Mouse (Mus musculus): ENCODE results near the gene Sh3bp4. TPM values are rescaled to one million over a fixed set of nuclear protein-coding genes. Genes with fewer than 3 reads are reported as not detected.
A peak's percentile ranks its signal among the peaks of the same experiment; 100 is the strongest.

Sh3bp4 gene
- 22.6 and 25.5 TPM in 2 replicates for polyA plus RNA-seq (2014; fragmentation: Nextera tagmentation; extraction: Ambion mirVana)

- Histone ChIP-seq H3K36me3 (ENCODE audit: control insufficient read depth, insufficient read depth, low read length) (no peaks in the 10 kb centered on the region), H3K4me1 (replicated peaks; ENCODE audit: control insufficient read depth, insufficient read depth, low read length) (peaks cover 27% of the 10 kb centered on the region), H3K27ac (ENCODE audit: low read depth) (peak within 1 kb of the TSS; percentile 90), H3K27me3 (replicated peaks; ENCODE audit: control insufficient read depth, insufficient read depth, low read length) (no peaks in the 10 kb centered on the region), H3K9ac (ENCODE audit: low read length) (peak within 1 kb of the TSS; percentile 83), H3K9me3 (ENCODE audit: control insufficient read depth, low read length) (no peaks in the 10 kb centered on the region), H3K4me2 (ENCODE audit: low read length) (peak within 1 kb of the TSS; percentile 72), H3K4me3 (ENCODE audit: low read depth, low read length) (peak within 1 kb of the TSS; percentile 57)
- ATAC-seq (replicated peaks; ENCODE audit: low FRiP score, low TSS enrichment, low read depth) (peak; percentile 93), DNase-seq (ENCODE audit: low spot score) (peak; percentile 100)
- 1% methylated on average over 58 of the region's 63 CpGs for WGBS
These were observed at the start of gene Sh3bp4 for GRCm38 (mm10) chr1:89070103-89070700. Gene Sh3bp4 (plus strand): TSS chr1:89070415.

GRCm38 (mm10) chr1:89022997-89023396, 47.2 kb upstream of the Sh3bp4 start:
- no peak for DNase-seq (ENCODE audit: low spot score)
- no peaks in the 10 kb centered on the region for H3K27me3 ChIP-seq (replicated peaks; ENCODE audit: control insufficient read depth, insufficient read depth, low read length)
- H3K27ac ChIP-seq (ENCODE audit: low read depth) = no peak overlapping the region
- H3K4me1 ChIP-seq (replicated peaks; ENCODE audit: control insufficient read depth, insufficient read depth, low read length) = peaks cover 29% of the 10 kb centered on the region
- no peak overlapping the region for H3K4me3 ChIP-seq (ENCODE audit: low read depth, low read length)
- no peak for ATAC-seq (replicated peaks; ENCODE audit: low FRiP score, low TSS enrichment, low read depth)
- no peak overlapping the region for H3K9ac ChIP-seq (ENCODE audit: low read length)
- no peaks in the 10 kb centered on the region for H3K9me3 ChIP-seq (ENCODE audit: control insufficient read depth, low read length)
- no peak overlapping the region for H3K4me2 ChIP-seq (ENCODE audit: low read length)
- H3K36me3 ChIP-seq (ENCODE audit: control insufficient read depth, insufficient read depth, low read length) = no peaks in the 10 kb centered on the region
- 80% methylated on average over 7 of the region's 7 CpGs for WGBS

GRCm38 (mm10) chr1:89024696-89025612, 45.3 kb upstream of the Sh3bp4 start:
- 28% methylated on average over 9 of the region's 9 CpGs for WGBS

GRCm38 (mm10) chr1:89026040-89026439, 44.2 kb upstream of the Sh3bp4 start:
- Histone ChIP-seq H3K27ac (ENCODE audit: low read depth) (peak overlapping the region; percentile 73), H3K27me3 (replicated peaks; ENCODE audit: control insufficient read depth, insufficient read depth, low read length) (no peaks in the 10 kb centered on the region), H3K4me3 (ENCODE audit: low read depth, low read length) (no peak overlapping the region), H3K4me1 (replicated peaks; ENCODE audit: control insufficient read depth, insufficient read depth, low read length) (peaks cover 35% of the 10 kb centered on the region), H3K9me3 (ENCODE audit: control insufficient read depth, low read length) (no peaks in the 10 kb centered on the region), H3K36me3 (ENCODE audit: control insufficient read depth, insufficient read depth, low read length) (no peaks in the 10 kb centered on the region), H3K4me2 (ENCODE audit: low read length) (no peak overlapping the region), H3K9ac (ENCODE audit: low read length) (no peak overlapping the region)
- DNase-seq (ENCODE audit: low spot score) (no peak), ATAC-seq (replicated peaks; ENCODE audit: low FRiP score, low TSS enrichment, low read depth) (peak; percentile 72)
- WGBS = 39% methylated on average over 1 of the region's 1 CpGs

More at GRCm38 (mm10) chr1:89024696-89025612, 45.3 kb upstream of the Sh3bp4 start:
- Histone ChIP-seq H3K9me3 (ENCODE audit: control insufficient read depth, low read length) (no peaks in the 10 kb centered on the region), H3K9ac (ENCODE audit: low read length) (no peak overlapping the region), H3K4me2 (ENCODE audit: low read length) (no peak overlapping the region), H3K27ac (ENCODE audit: low read depth) (peak overlapping the region; percentile 73), H3K27me3 (replicated peaks; ENCODE audit: control insufficient read depth, insufficient read depth, low read length) (no peaks in the 10 kb centered on the region), H3K4me3 (ENCODE audit: low read depth, low read length) (no peak overlapping the region), H3K4me1 (replicated peaks; ENCODE audit: control insufficient read depth, insufficient read depth, low read length) (peaks cover 35% of the 10 kb centered on the region), H3K36me3 (ENCODE audit: control insufficient read depth, insufficient read depth, low read length) (no peaks in the 10 kb centered on the region)
- ATAC-seq (replicated peaks; ENCODE audit: low FRiP score, low TSS enrichment, low read depth) (peak; percentile 70), DNase-seq (ENCODE audit: low spot score) (no peak)

- no peak overlapping the region for H3K9ac ChIP-seq (ENCODE audit: low read length)
- DNase-seq (ENCODE audit: low spot score) (no peak), ATAC-seq (replicated peaks; ENCODE audit: low FRiP score, low TSS enrichment, low read depth) (no peak)
- H3K4me1 ChIP-seq (replicated peaks; ENCODE audit: control insufficient read depth, insufficient read depth, low read length) = peaks cover 30% of the 10 kb centered on the region
- no peaks in the 10 kb centered on the region for H3K36me3 ChIP-seq (ENCODE audit: control insufficient read depth, insufficient read depth, low read length)
- H3K4me2 ChIP-seq (ENCODE audit: low read length) = no peak overlapping the region
- no peaks in the 10 kb centered on the region for H3K27me3 ChIP-seq (replicated peaks; ENCODE audit: control insufficient read depth, insufficient read depth, low read length)
- H3K27ac ChIP-seq (ENCODE audit: low read depth) = no peak overlapping the region
- 68% methylated on average over 11 of the region's 11 CpGs for WGBS
- no peaks in the 10 kb centered on the region for H3K9me3 ChIP-seq (ENCODE audit: control insufficient read depth, low read length)
- no peak overlapping the region for H3K4me3 ChIP-seq (ENCODE audit: low read depth, low read length)
These were observed 40.9 kb upstream of the Sh3bp4 start for GRCm38 (mm10) chr1:89029136-89029927.

- no peak for ATAC-seq (replicated peaks; ENCODE audit: low FRiP score, low TSS enrichment, low read depth)
- Histone ChIP-seq H3K4me1 (replicated peaks; ENCODE audit: control insufficient read depth, insufficient read depth, low read length) (peaks cover 13% of the 10 kb centered on the region; the same call in 1 of the 2 replicates), H3K27ac (ENCODE audit: low read depth) (no peak overlapping the region), H3K4me3 (ENCODE audit: low read depth, low read length) (no peak overlapping the region), H3K9ac (ENCODE audit: low read length) (no peak overlapping the region), H3K4me2 (ENCODE audit: low read length) (no peak overlapping the region), H3K9me3 (ENCODE audit: control insufficient read depth, low read length) (no peaks in the 10 kb centered on the region), H3K36me3 (ENCODE audit: control insufficient read depth, insufficient read depth, low read length) (no peaks in the 10 kb centered on the region), H3K27me3 (replicated peaks; ENCODE audit: control insufficient read depth, insufficient read depth, low read length) (no peaks in the 10 kb centered on the region)
- no peak for DNase-seq (ENCODE audit: low spot score)
- WGBS = 51% methylated on average over 8 of the region's 8 CpGs
These were observed 36.6 kb upstream of the Sh3bp4 start for GRCm38 (mm10) chr1:89033661-89034060.

GRCm38 (mm10) chr1:89034061-89034460, 36.2 kb upstream of the Sh3bp4 start:
- whole genome bisulfite sequencing = 88% methylated on average over 4 of the region's 4 CpGs
- no peak for DNase-seq (ENCODE audit: low spot score)
- no peak overlapping the region for H3K27ac ChIP-seq (ENCODE audit: low read depth)

GRCm38 (mm10) chr1:89035115-89035514, 35.1 kb upstream of the Sh3bp4 start:
- 81% methylated on average over 5 of the region's 5 CpGs for WGBS

More at GRCm38 (mm10) chr1:89034061-89034460, 36.2 kb upstream of the Sh3bp4 start:
- Histone ChIP-seq H3K27me3 (replicated peaks; ENCODE audit: control insufficient read depth, insufficient read depth, low read length) (no peaks in the 10 kb centered on the region), H3K9me3 (ENCODE audit: control insufficient read depth, low read length) (no peaks in the 10 kb centered on the region), H3K9ac (ENCODE audit: low read length) (no peak overlapping the region), H3K36me3 (ENCODE audit: control insufficient read depth, insufficient read depth, low read length) (no peaks in the 10 kb centered on the region), H3K4me2 (ENCODE audit: low read length) (no peak overlapping the region), H3K4me3 (ENCODE audit: low read depth, low read length) (no peak overlapping the region), H3K4me1 (replicated peaks; ENCODE audit: control insufficient read depth, insufficient read depth, low read length) (peaks cover 12% of the 10 kb centered on the region; the same call in 1 of the 2 replicates)
- ATAC-seq (replicated peaks; ENCODE audit: low FRiP score, low TSS enrichment, low read depth) = no peak

More at GRCm38 (mm10) chr1:89035115-89035514, 35.1 kb upstream of the Sh3bp4 start:
- Histone ChIP-seq H3K27ac (ENCODE audit: low read depth) (no peak overlapping the region), H3K4me2 (ENCODE audit: low read length) (no peak overlapping the region), H3K9me3 (ENCODE audit: control insufficient read depth, low read length) (no peaks in the 10 kb centered on the region), H3K36me3 (ENCODE audit: control insufficient read depth, insufficient read depth, low read length) (no peaks in the 10 kb centered on the region), H3K9ac (ENCODE audit: low read length) (no peak overlapping the region), H3K4me1 (replicated peaks; ENCODE audit: control insufficient read depth, insufficient read depth, low read length) (peaks cover 7% of the 10 kb centered on the region; the same call in 1 of the 2 replicates), H3K4me3 (ENCODE audit: low read depth, low read length) (no peak overlapping the region), H3K27me3 (replicated peaks; ENCODE audit: control insufficient read depth, insufficient read depth, low read length) (no peaks in the 10 kb centered on the region)
- DNase-seq (ENCODE audit: low spot score) (no peak), ATAC-seq (replicated peaks; ENCODE audit: low FRiP score, low TSS enrichment, low read depth) (no peak)
